Mouse (Mus musculus) embryonic facial prominence, embryonic 13.5 days (tissue): Measurements from ENCODE around the gene Ttc39d. TPM values are rescaled to one million over a fixed set of nuclear protein-coding genes. Genes with fewer than 3 reads are reported as not detected.
A peak's percentile ranks its signal among the peaks of the same experiment; 100 is the strongest.
"Not testable (repeated sequence)": the region's sequence is repeated elsewhere in the genome, so short reads cannot be mapped to it uniquely, and the experiment has no call there.

ENCODE experiments used
- ATAC-seq: fragments of 200-750 bp; cut with Nextera tagmentation; 2 replicates; pipeline ENCODE4 v1.8.0; 2017; ENCODE audit warnings: low read depth; ENCODE audit not compliant: insufficient number of reproducible peaks, insufficient read depth, low FRiP score, low TSS enrichment
- H3K27ac ChIP-seq: fragments of 300-500 bp; sonication (generic); 2 replicates; pipeline ENCODE4 v1.5.1; 2015; ENCODE audit warnings: moderate library complexity, mild to moderate bottlenecking, inconsistent platforms
- H3K27me3 ChIP-seq: fragments of 300-500 bp; sonication (generic); 2 replicates; pipeline ENCODE4 v1.6.1; 2015; ENCODE audit warnings: mild to moderate bottlenecking, inconsistent platforms
- H3K36me3 ChIP-seq: fragments of 300-500 bp; sonication (generic); 2 replicates; pipeline ENCODE4 v1.6.1; 2015; ENCODE audit warnings: mild to moderate bottlenecking, inconsistent platforms
- H3K4me1 ChIP-seq: fragments of 300-500 bp; sonication (generic); 2 replicates; pipeline ENCODE4 v1.6.1; 2015; ENCODE audit warnings: inconsistent platforms
- H3K4me2 ChIP-seq: fragments of 300-500 bp; sonication (generic); 2 replicates; pipeline ENCODE4 v1.6.1; 2015; ENCODE audit warnings: moderate library complexity, mild to moderate bottlenecking, inconsistent platforms
- H3K4me3 ChIP-seq: fragments of 300-500 bp; sonication (generic); 2 replicates; pipeline ENCODE4 v1.5.1; 2015; ENCODE audit warnings: mild to moderate bottlenecking, inconsistent platforms
- H3K9ac ChIP-seq: fragments of 300-500 bp; sonication (generic); 2 replicates; pipeline ENCODE4 v1.6.1; 2015; ENCODE audit warnings: mild to moderate bottlenecking, inconsistent platforms
- H3K9me3 ChIP-seq: fragments of 300-500 bp; sonication (generic); 2 replicates; pipeline ENCODE4 v1.6.1; 2016; ENCODE audit warnings: inconsistent platforms
- WGBS: fragments of 180-500 bp; shearing (Covaris S2); methylation state at CpG from one replicate; pipeline ENCODE4 v1.1.7; 2015; ENCODE audit warnings: mixed read lengths; 5-methylcytosine and 5-hydroxymethylcytosine counted together
- polyA plus RNA-seq: library from polyadenylated mRNA; unstranded; fragments of >200 nt; fragmentation: Nextera tagmentation; extraction: Ambion mirVana; gene quantifications from 2 replicates; pipeline ENCODE4 v1.2.1, GENCODE M21; 2015

The Ttc39d gene
- polyA plus RNA-seq, 1 experiment from 2014 or later = not detected

GRCm38 (mm10) chr17:80199160-80199778, 8.0 kb upstream of the Ttc39d start:
- no peaks in the 10 kb centered on the region for H3K4me1 ChIP-seq
- peaks cover 81% of the 10 kb centered on the region for H3K36me3 ChIP-seq
- no peak for ATAC-seq
- 87% methylated on average over 3 of the region's 3 CpGs for WGBS
- no peak overlapping the region for H3K9ac ChIP-seq
- H3K27me3 ChIP-seq = no peaks in the 10 kb centered on the region
- H3K27ac ChIP-seq = no peak overlapping the region
- no peak overlapping the region for H3K4me3 ChIP-seq
- H3K9me3 ChIP-seq = no peaks in the 10 kb centered on the region
- H3K4me2 ChIP-seq = no peak overlapping the region

- no peaks in the 10 kb centered on the region for H3K9me3 ChIP-seq
- peaks cover 39% of the 10 kb centered on the region for H3K36me3 ChIP-seq
- H3K27ac ChIP-seq = peak overlapping the region; percentile 99
- H3K4me1 ChIP-seq = peaks cover 9% of the 10 kb centered on the region
- no peaks in the 10 kb centered on the region for H3K27me3 ChIP-seq
- peak overlapping the region; percentile 90 for H3K4me3 ChIP-seq
- ATAC-seq = no peak
- peak overlapping the region; percentile 98 for H3K9ac ChIP-seq
- H3K4me2 ChIP-seq = peak overlapping the region; percentile 88
- WGBS = 14% methylated on average over 5 of the region's 5 CpGs
Observed at GRCm38 (mm10) chr17:80205657-80206056, 1.6 kb upstream of the Ttc39d start.

- Histone ChIP-seq H3K27me3 (no peaks in the 10 kb centered on the region), H3K4me2 (peak overlapping the region; percentile 88), H3K9me3 (no peaks in the 10 kb centered on the region), H3K36me3 (peaks cover 35% of the 10 kb centered on the region), H3K4me3 (peak overlapping the region; percentile 90), H3K9ac (peak overlapping the region; percentile 98), H3K27ac (peak overlapping the region; percentile 99), H3K4me1 (peaks cover 9% of the 10 kb centered on the region)
- peak; percentile 65 for ATAC-seq
- WGBS = 0% methylated on average over 36 of the region's 36 CpGs
Observed at GRCm38 (mm10) chr17:80206301-80206670, 974 bp upstream of the Ttc39d start.

GRCm38 (mm10) chr17:80213998-80214397, 6.7 kb downstream of the Ttc39d start:
- not testable (repeated sequence) for H3K9ac ChIP-seq, H3K27me3 ChIP-seq, H3K4me2 ChIP-seq, H3K9me3 ChIP-seq, H3K36me3 ChIP-seq, H3K4me3 ChIP-seq, H3K27ac ChIP-seq, H3K4me1 ChIP-seq, ATAC-seq
- WGBS = 91% methylated on average over 4 of the region's 4 CpGs

GRCm38 (mm10) chr17:80220131-80220530, 12.9 kb downstream of the Ttc39d start:
- Histone ChIP-seq H3K9ac (no peak overlapping the region), H3K27me3 (no peaks in the 10 kb centered on the region), H3K9me3 (no peaks in the 10 kb centered on the region), H3K4me1 (peaks cover 4% of the 10 kb centered on the region), H3K4me2 (no peak overlapping the region), H3K36me3 (no peaks in the 10 kb centered on the region), H3K4me3 (no peak overlapping the region), H3K27ac (no peak overlapping the region)
- no peak for ATAC-seq
- 70% methylated on average over 2 of the region's 2 CpGs for WGBS

- Histone ChIP-seq H3K27ac (no peak overlapping the region), H3K9me3 (no peaks in the 10 kb centered on the region), H3K36me3 (no peaks in the 10 kb centered on the region), H3K9ac (no peak overlapping the region), H3K4me1 (peaks cover 5% of the 10 kb centered on the region), H3K27me3 (no peaks in the 10 kb centered on the region), H3K4me2 (no peak overlapping the region), H3K4me3 (no peak overlapping the region)
- WGBS = 66% methylated on average over 9 of the region's 9 CpGs
- ATAC-seq = no peak
Observed at GRCm38 (mm10) chr17:80221202-80221601, 13.9 kb downstream of the Ttc39d start.

- Histone ChIP-seq H3K36me3 (no peaks in the 10 kb centered on the region), H3K4me2 (no peak overlapping the region)
Observed at GRCm38 (mm10) chr17:80221890-80222628, 14.8 kb downstream of the Ttc39d start.

GRCm38 (mm10) chr17:80223829-80224228, 16.6 kb downstream of the Ttc39d start:
- H3K36me3 ChIP-seq = peaks cover 13% of the 10 kb centered on the region
- H3K4me3 ChIP-seq = peak overlapping the region; percentile 60
- 12% methylated on average over 9 of the region's 9 CpGs for WGBS
- H3K27ac ChIP-seq = peak overlapping the region; percentile 93
- H3K9ac ChIP-seq = peak overlapping the region; percentile 84
- no peaks in the 10 kb centered on the region for H3K27me3 ChIP-seq
- H3K4me2 ChIP-seq = peak overlapping the region; percentile 74
- H3K9me3 ChIP-seq = no peaks in the 10 kb centered on the region
- H3K4me1 ChIP-seq = peaks cover 5% of the 10 kb centered on the region
- ATAC-seq = 0 out of 2 replicates have a peak, but pooled peaks have one; percentile 7

More at GRCm38 (mm10) chr17:80221890-80222628, 14.8 kb downstream of the Ttc39d start:
- no peak; the same call in 1 of the 2 replicates for ATAC-seq
- Histone ChIP-seq H3K4me1 (peaks cover 5% of the 10 kb centered on the region), H3K27me3 (no peaks in the 10 kb centered on the region), H3K9ac (no peak overlapping the region), H3K4me3 (no peak overlapping the region), H3K27ac (no peak overlapping the region), H3K9me3 (no peaks in the 10 kb centered on the region)
- 69% methylated on average over 3 of the region's 3 CpGs for WGBS

- H3K36me3 ChIP-seq = peaks cover 20% of the 10 kb centered on the region
- under 1% methylated on average over 33 of the region's 33 CpGs for WGBS
- no peaks in the 10 kb centered on the region for H3K27me3 ChIP-seq
- H3K9ac ChIP-seq = peak within 1 kb of the TSS; percentile 84
- no peaks in the 10 kb centered on the region for H3K9me3 ChIP-seq
- peak; percentile 96 for ATAC-seq
- peak within 1 kb of the TSS; percentile 60 for H3K4me3 ChIP-seq
- H3K4me2 ChIP-seq = peak within 1 kb of the TSS; percentile 74
- H3K27ac ChIP-seq = peak within 1 kb of the TSS; percentile 93
- H3K4me1 ChIP-seq = peaks cover 5% of the 10 kb centered on the region
Observed at GRCm38 (mm10) chr17:80224326-80225116, 17.3 kb downstream of the Ttc39d start, which contains the start of gene Gemin6. Gene Gemin6, plus strand, starts transcription at chr17:80224441.

- not testable (repeated sequence) for H3K27me3 ChIP-seq, H3K4me1 ChIP-seq, ATAC-seq, H3K9me3 ChIP-seq
- Histone ChIP-seq H3K36me3 (peaks cover 21% of the 10 kb centered on the region), H3K9ac (peak overlapping the region; percentile 84), H3K4me2 (peak overlapping the region; percentile 74), H3K4me3 (peak overlapping the region; percentile 60), H3K27ac (peak overlapping the region; percentile 93)
- 51% methylated on average over 5 of the region's 5 CpGs for WGBS
Observed at GRCm38 (mm10) chr17:80225142-80225541, 17.9 kb downstream of the Ttc39d start.

GRCm38 (mm10) chr17:80229396-80229795, 22.1 kb downstream of the Ttc39d start:
- Histone ChIP-seq H3K9me3 (no peaks in the 10 kb centered on the region), H3K36me3 (peaks cover 21% of the 10 kb centered on the region), H3K9ac (no peak overlapping the region), H3K4me3 (no peak overlapping the region), H3K27ac (no peak overlapping the region), H3K4me1 (peaks cover 5% of the 10 kb centered on the region), H3K4me2 (no peak overlapping the region), H3K27me3 (no peaks in the 10 kb centered on the region)
- WGBS = 86% methylated on average over 2 of the region's 2 CpGs
- no peak for ATAC-seq
